Mouse (Mus musculus): ENCODE measurements around the gene Kazn. TPM values are rescaled to one million over a fixed set of nuclear protein-coding genes. Genes with fewer than 3 reads are reported as not detected.
A peak's percentile ranks its signal among the peaks of the same experiment; 100 is the strongest.

The Kazn gene
- total and polyA plus RNA-seq, 3 experiments, result 0.11 TPM; not detected in 2

- Histone ChIP-seq H3K4me3 (ENCODE audit: low read depth, low read length) (no peak overlapping the region), H3K4me1 (ENCODE audit: insufficient read depth, low read depth, low read length) (no peaks in the 10 kb centered on the region), H3K9me3 (replicated peaks) (peaks cover 91% of the 10 kb centered on the region), H3K27me3 (ENCODE audit: insufficient read depth, low read length) (no peaks in the 10 kb centered on the region), H3K36me3 (replicated peaks) (no peaks in the 10 kb centered on the region)
- DNase-seq (ENCODE audit: low spot score) (no peak), ATAC-seq (ENCODE audit: extremely low read depth, insufficient number of reproducible peaks, low FRiP score, poor library complexity, severe bottlenecking) (no peak)
- TF ChIP-seq GATA1 (IDR thresholded peaks at IDR 0.05; ENCODE audit: borderline replicate concordance, low read length) (no peak), GATA2 (IDR thresholded peaks at IDR 0.05; ENCODE audit: borderline replicate concordance, low read depth, low read length) (no peak), TAL1 (conservative IDR thresholded peaks at IDR 0.05; ENCODE audit: low read depth, low read length) (no peak), CTCF (IDR thresholded peaks at IDR 0.05; ENCODE audit: low read depth, low read length) (no peak), POLR2AphosphoS5 (IDR thresholded peaks at IDR 0.05; ENCODE audit: insufficient replicate concordance, low read depth, low read length) (no peak)
Measured at GRCm38 (mm10) chr4:142160041-142160440, 79.2 kb downstream of the Kazn start.

DNA sequence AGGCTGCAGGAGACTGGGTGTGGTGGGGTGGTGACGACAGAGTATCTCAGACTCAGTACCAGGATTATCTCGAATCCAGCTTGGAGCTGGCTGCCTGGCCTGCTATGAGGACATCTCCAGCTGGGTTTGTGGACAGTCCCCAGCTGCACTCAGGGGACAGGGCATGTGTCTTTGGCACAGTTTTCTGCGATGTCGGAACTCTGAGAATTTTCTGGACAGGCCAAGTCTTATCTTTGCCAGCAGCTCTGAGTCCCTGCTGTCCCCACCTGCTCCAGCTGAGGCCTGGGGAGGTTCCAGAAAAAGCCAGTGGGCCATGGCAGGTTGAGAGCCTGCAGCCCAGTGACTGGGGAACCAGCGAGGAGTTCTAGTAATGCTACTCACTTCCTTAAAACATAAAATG lies 82.7 kb downstream of the Kazn start:
- DNase-seq (ENCODE audit: low spot score), result no peak
- Histone ChIP-seq H3K27me3 (ENCODE audit: insufficient read depth, low read length) (peaks cover 3% of the 10 kb centered on the region; the same call in 1 of the 2 replicates), H3K4me3 (ENCODE audit: low read depth, low read length) (no peak overlapping the region; the same call in 1 of the 2 replicates), H3K4me1 (ENCODE audit: insufficient read depth, low read depth, low read length) (no peaks in the 10 kb centered on the region), H3K9me3 (replicated peaks) (peaks cover 85% of the 10 kb centered on the region), H3K36me3 (replicated peaks) (no peaks in the 10 kb centered on the region)
- TF ChIP-seq GATA1 (IDR thresholded peaks at IDR 0.05; ENCODE audit: borderline replicate concordance, low read length) (no peak), TAL1 (conservative IDR thresholded peaks at IDR 0.05; ENCODE audit: low read depth, low read length) (no peak), GATA2 (IDR thresholded peaks at IDR 0.05; ENCODE audit: borderline replicate concordance, low read depth, low read length) (no peak), POLR2AphosphoS5 (IDR thresholded peaks at IDR 0.05; ENCODE audit: insufficient replicate concordance, low read depth, low read length) (no peak), CTCF (IDR thresholded peaks at IDR 0.05; ENCODE audit: low read depth, low read length) (no peak)
- ATAC-seq (ENCODE audit: extremely low read depth, insufficient number of reproducible peaks, low FRiP score, poor library complexity, severe bottlenecking), result no peak

DNA sequence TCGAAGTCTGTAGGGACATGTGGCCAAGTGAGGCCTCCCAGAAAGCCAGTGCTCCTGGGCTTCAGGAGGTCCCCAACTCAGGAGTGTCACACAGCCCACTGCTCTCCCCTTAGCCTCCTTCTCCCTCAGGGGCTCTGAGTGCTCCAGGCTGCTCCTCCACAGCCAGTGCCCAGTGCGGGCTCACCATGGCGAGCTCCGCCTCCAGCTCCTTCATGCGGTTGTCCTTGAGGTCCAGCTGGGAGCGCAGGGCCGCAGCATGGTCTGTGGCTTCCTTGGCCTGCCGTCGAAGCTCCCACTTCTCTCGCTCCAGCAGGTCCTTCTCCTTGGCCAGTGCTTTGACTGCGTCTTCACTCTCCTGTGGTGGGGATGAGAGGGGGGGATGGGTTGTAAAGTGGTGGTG lies 85.0 kb downstream of the Kazn start:
- no peak for DNase-seq (ENCODE audit: low spot score)
- H3K4me1 ChIP-seq (ENCODE audit: insufficient read depth, low read depth, low read length), result no peaks in the 10 kb centered on the region
- H3K27me3 ChIP-seq (ENCODE audit: insufficient read depth, low read length), result peaks cover 3% of the 10 kb centered on the region; the same call in 1 of the 2 replicates
- no peak for ATAC-seq (ENCODE audit: extremely low read depth, insufficient number of reproducible peaks, low FRiP score, poor library complexity, severe bottlenecking)
- H3K9me3 ChIP-seq (replicated peaks), result peaks cover 94% of the 10 kb centered on the region
- no peak overlapping the region; the same call in 1 of the 2 replicates for H3K4me3 ChIP-seq (ENCODE audit: low read depth, low read length)
- TF ChIP-seq POLR2AphosphoS5 (IDR thresholded peaks at IDR 0.05; ENCODE audit: insufficient replicate concordance, low read depth, low read length), result no peak
- TF ChIP-seq TAL1 (conservative IDR thresholded peaks at IDR 0.05; ENCODE audit: low read depth, low read length), result no peak
- TF ChIP-seq GATA2 (IDR thresholded peaks at IDR 0.05; ENCODE audit: borderline replicate concordance, low read depth, low read length), result no peak
- no peak for TF ChIP-seq GATA1 (IDR thresholded peaks at IDR 0.05; ENCODE audit: borderline replicate concordance, low read length)
- TF ChIP-seq CTCF (IDR thresholded peaks at IDR 0.05; ENCODE audit: low read depth, low read length), result no peak
- H3K36me3 ChIP-seq (replicated peaks), result no peaks in the 10 kb centered on the region

DNA sequence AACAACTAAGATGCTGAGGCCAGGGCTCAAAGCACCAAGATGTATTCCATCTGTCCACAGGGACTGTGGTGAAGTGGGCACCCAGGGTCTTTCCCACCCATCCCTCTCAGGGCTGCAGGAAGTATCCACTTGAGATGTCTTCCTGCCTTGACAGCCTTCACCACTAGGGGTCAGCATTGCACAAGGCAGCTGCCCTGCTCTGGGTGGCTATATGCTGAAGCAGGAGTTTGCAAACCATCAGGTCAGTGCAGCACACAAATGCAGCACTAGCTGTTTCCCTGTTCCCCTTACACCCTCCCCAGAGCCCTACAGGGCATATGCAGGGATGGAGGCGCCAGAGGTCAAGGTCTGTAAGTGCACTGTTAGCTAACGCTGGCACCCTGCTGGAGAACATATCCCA lies 85.7 kb downstream of the Kazn start:
- TF ChIP-seq GATA2 (IDR thresholded peaks at IDR 0.05; ENCODE audit: borderline replicate concordance, low read depth, low read length), result no peak
- no peak for TF ChIP-seq POLR2AphosphoS5 (IDR thresholded peaks at IDR 0.05; ENCODE audit: insufficient replicate concordance, low read depth, low read length)
- TF ChIP-seq TAL1 (conservative IDR thresholded peaks at IDR 0.05; ENCODE audit: low read depth, low read length), result no peak
- TF ChIP-seq GATA1 (IDR thresholded peaks at IDR 0.05; ENCODE audit: borderline replicate concordance, low read length), result no peak
- TF ChIP-seq CTCF (IDR thresholded peaks at IDR 0.05; ENCODE audit: low read depth, low read length), result peak; percentile 44
- peaks cover 3% of the 10 kb centered on the region; the same call in 1 of the 2 replicates for H3K27me3 ChIP-seq (ENCODE audit: insufficient read depth, low read length)
- ATAC-seq (ENCODE audit: extremely low read depth, insufficient number of reproducible peaks, low FRiP score, poor library complexity, severe bottlenecking), result no peak
- peaks cover 94% of the 10 kb centered on the region for H3K9me3 ChIP-seq (replicated peaks)
- no peaks in the 10 kb centered on the region for H3K36me3 ChIP-seq (replicated peaks)
- no peak for DNase-seq (ENCODE audit: low spot score)
- H3K4me3 ChIP-seq (ENCODE audit: low read depth, low read length), result no peak overlapping the region
- H3K4me1 ChIP-seq (ENCODE audit: insufficient read depth, low read depth, low read length), result no peaks in the 10 kb centered on the region

DNA sequence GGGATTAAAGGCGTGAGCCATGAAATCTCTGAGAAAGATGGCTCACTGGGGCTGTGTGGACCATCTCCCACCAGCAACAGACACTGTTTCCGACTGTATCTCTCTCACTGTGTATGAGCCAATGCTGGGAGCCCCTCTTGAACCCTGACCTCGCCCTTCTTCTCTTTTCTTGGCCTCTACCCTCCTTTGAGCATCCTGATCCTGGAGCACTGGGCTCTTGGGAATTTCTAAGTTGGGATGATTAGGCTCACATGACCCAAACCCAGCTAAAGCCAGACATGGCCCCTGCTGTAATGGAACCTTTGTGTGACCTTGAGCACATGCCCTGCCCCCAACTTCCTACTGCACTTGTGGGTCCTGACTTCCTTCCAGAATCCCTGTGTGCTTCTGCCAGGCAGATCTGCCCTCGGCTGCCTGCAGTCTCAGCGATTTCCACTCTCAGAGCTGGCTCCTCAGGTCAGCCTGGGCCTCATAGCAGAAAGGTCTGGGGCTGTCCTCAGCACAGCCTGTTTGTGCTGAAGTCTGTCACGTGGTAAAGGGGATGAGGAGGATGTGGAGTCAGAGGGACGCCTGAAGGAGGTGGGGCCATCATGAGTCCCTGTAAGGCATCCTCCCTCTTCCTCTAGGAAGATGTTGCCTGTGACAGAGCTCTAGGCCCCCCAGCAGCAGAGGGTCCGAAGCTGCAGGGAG lies 86.3 kb downstream of the Kazn start:
- ATAC-seq (ENCODE audit: extremely low read depth, insufficient number of reproducible peaks, low FRiP score, poor library complexity, severe bottlenecking), result no peak
- TF ChIP-seq GATA2 (IDR thresholded peaks at IDR 0.05; ENCODE audit: borderline replicate concordance, low read depth, low read length), result no peak
- no peak for TF ChIP-seq CTCF (IDR thresholded peaks at IDR 0.05; ENCODE audit: low read depth, low read length)
- TF ChIP-seq TAL1 (conservative IDR thresholded peaks at IDR 0.05; ENCODE audit: low read depth, low read length), result no peak
- TF ChIP-seq GATA1 (IDR thresholded peaks at IDR 0.05; ENCODE audit: borderline replicate concordance, low read length), result no peak
- no peak for TF ChIP-seq POLR2AphosphoS5 (IDR thresholded peaks at IDR 0.05; ENCODE audit: insufficient replicate concordance, low read depth, low read length)

GRCm38 (mm10) chr4:142150086-142150485 lies 89.1 kb downstream of the Kazn start:
- ATAC-seq (ENCODE audit: extremely low read depth, insufficient number of reproducible peaks, low FRiP score, poor library complexity, severe bottlenecking), result no peak
- TF ChIP-seq TAL1 (conservative IDR thresholded peaks at IDR 0.05; ENCODE audit: low read depth, low read length), result no peak
- no peak for TF ChIP-seq CTCF (IDR thresholded peaks at IDR 0.05; ENCODE audit: low read depth, low read length)
- no peak for TF ChIP-seq GATA2 (IDR thresholded peaks at IDR 0.05; ENCODE audit: borderline replicate concordance, low read depth, low read length)
- no peak for TF ChIP-seq POLR2AphosphoS5 (IDR thresholded peaks at IDR 0.05; ENCODE audit: insufficient replicate concordance, low read depth, low read length)
- TF ChIP-seq GATA1 (IDR thresholded peaks at IDR 0.05; ENCODE audit: borderline replicate concordance, low read length), result no peak

More for the DNA sequence above, 86.3 kb downstream of the Kazn start:
- H3K27me3 ChIP-seq (ENCODE audit: insufficient read depth, low read length), result peaks cover 3% of the 10 kb centered on the region; the same call in 1 of the 2 replicates
- no peak for DNase-seq (ENCODE audit: low spot score)
- no peaks in the 10 kb centered on the region for H3K36me3 ChIP-seq (replicated peaks)
- no peaks in the 10 kb centered on the region for H3K4me1 ChIP-seq (ENCODE audit: insufficient read depth, low read depth, low read length)
- H3K4me3 ChIP-seq (ENCODE audit: low read depth, low read length), result no peak overlapping the region
- peaks cover 94% of the 10 kb centered on the region for H3K9me3 ChIP-seq (replicated peaks)

More at GRCm38 (mm10) chr4:142150086-142150485, 89.1 kb downstream of the Kazn start:
- no peaks in the 10 kb centered on the region for H3K36me3 ChIP-seq (replicated peaks)
- H3K4me3 ChIP-seq (ENCODE audit: low read depth, low read length), result no peak overlapping the region; the same call in 1 of the 2 replicates
- peaks cover 3% of the 10 kb centered on the region; the same call in 1 of the 2 replicates for H3K27me3 ChIP-seq (ENCODE audit: insufficient read depth, low read length)
- H3K9me3 ChIP-seq (replicated peaks), result peaks cover 91% of the 10 kb centered on the region
- DNase-seq (ENCODE audit: low spot score), result no peak
- H3K4me1 ChIP-seq (ENCODE audit: insufficient read depth, low read depth, low read length), result no peaks in the 10 kb centered on the region

Measured in G1E (cell line).